Mouse (Mus musculus): ENCODE measurements around the gene Rac3.

DNA sequence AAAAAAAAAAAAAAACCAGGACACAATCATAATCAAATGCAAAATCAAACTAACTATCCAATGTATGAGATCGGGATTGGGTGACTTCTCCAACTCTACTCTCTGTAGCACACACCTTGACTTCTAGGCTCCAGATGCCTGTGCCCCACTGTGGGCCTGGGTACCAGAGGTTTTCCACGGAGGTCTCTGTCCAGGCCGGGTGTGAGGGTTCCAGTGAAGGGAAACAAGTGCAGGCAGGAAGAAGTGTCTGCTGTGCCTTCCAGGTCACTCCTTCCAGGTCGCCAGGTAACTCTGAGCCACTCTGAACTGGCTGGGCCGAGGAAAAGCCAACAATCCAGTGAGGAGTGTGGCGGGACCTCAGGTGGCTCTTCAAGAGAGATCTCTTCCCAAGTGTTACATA, 15.2 kb downstream of the Rac3 start:
- TF ChIP-seq CTCF (IDR thresholded peaks at IDR 0.05; ENCODE audit: borderline replicate concordance, insufficient read depth, low read length) (no peak), POLR2A (IDR thresholded peaks at IDR 0.05; ENCODE audit: low read depth, low read length) (no peak)
